Mouse (Mus musculus) kidney, adult 2 months (tissue): ENCODE data around the gene Chpf2.

Experiments
- CTCF ChIP-seq: fragments of 200-500 bp; conservative IDR thresholded peaks from 2 replicates; pipeline ENCODE4 v1.5.1; 2011; ENCODE audit warnings: low read depth, mild to moderate bottlenecking, control low read depth, low read length, moderate library complexity, mixed read lengths; ENCODE audit not compliant: insufficient read depth, insufficient read length
- POLR2A ChIP-seq: fragments of 200-500 bp; IDR thresholded peaks from one replicate; pipeline ENCODE4 v1.6.1; 2011; ENCODE audit warnings: low read depth, low read length, control low read depth

DNA sequence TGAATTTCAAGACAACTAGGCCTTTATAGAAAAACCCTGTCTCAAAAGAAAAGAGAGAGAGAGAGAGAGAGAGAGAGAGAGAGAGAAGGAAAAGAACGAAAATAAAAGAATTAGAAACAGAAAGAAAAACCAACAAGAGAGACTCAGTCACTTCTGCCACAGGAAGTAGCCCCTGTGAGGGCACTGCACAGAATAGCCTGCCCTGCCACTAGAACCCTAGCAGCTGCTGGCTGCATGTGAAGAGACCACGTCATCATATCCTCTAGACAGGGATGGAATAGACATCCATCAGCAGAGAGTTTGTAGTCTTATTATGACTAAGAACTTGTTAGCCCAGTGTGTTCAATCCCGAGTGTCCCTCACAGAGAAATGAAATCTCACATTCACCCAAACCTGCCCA, 43.2 kb downstream of the Chpf2 start:
- no peak for TF ChIP-seq CTCF
- no peak for TF ChIP-seq POLR2A
